Mouse (Mus musculus) C2C12 (cell line): Measurements from ENCODE around the gene Rwdd2a.

ENCODE experiments used
- CTCF ChIP-seq: IDR thresholded peaks from one replicate; pipeline ENCODE4 v1.5.1; 2011; ENCODE audit not compliant: control insufficient read depth, insufficient read depth, insufficient read length
- MAX ChIP-seq: IDR thresholded peaks from one replicate; pipeline ENCODE4 v1.6.1; 2011; ENCODE audit warnings: mild to moderate bottlenecking, control low read depth

DNA sequence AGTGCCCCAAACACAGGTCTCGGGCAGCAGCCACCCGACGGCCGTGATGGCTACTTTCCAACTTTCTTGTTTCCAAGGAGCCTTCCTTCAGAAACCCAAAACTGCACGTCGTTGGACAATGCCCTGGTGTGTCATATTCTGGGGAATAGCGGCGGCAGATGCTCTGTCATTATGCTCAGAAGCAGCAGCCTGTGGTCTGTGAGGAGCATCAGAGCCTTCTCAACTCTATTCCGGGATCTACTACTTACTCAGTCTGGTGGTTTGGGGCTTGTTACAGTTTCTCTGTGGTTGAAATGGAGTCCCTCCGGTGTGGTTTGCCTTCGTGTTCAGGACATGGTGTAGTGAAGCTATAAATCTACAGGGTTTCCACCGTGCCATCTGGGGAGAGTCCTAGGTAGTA is 52.2 kb downstream of the Rwdd2a start:
- TF ChIP-seq CTCF (no peak), MAX (peak; percentile 47)
